Mouse (Mus musculus) layer of hippocampus, adult 8-10 months (tissue): ENCODE results near the gene Nfix. TPM values are rescaled to one million over a fixed set of nuclear protein-coding genes. Genes with fewer than 3 reads are reported as not detected.

Source experiments
- DNase-seq, 2 experiments: peaks; one replicate each; pipeline ENCODE4 v3.0.0; 2022; ENCODE audit warnings: low spot score in 2 of 2
- total RNA-seq, 4 experiments: library from RNA; stranded (reverse); gene quantifications; 2 replicates each; pipeline ENCODE4 v1.2.4; 2022

Nfix gene
- total RNA-seq, 4 experiments from 2014 or later, result 453 to 552 (median 494) TPM

- DNase-seq, result no peak
These were observed 147.0 kb downstream of the Nfix start for GRCm38 (mm10) chr8:84653092-84653631.

- no peak for DNase-seq
These were observed 149.9 kb downstream of the Nfix start for GRCm38 (mm10) chr8:84650213-84650612.

Other genes with a start within 250 kb of the Nfix start
- 10 to 100 TPM in 1 of 4 experiments, 1 to 10 TPM in 3; 7.0 to 10.2 (median 9.3) TPM for gene Ier2, start 137.5 kb downstream of the Nfix start, total RNA-seq
- 100 to 1,000 TPM in 2 of 4 experiments, 10 to 100 TPM in 2; 91.6 to 133 (median 103) TPM for gene Trmt1, start 114.0 kb downstream of the Nfix start, total RNA-seq
- 10 to 100 TPM; 86.2 to 91.2 (median 87.6) TPM for gene Nacc1, start 112.5 kb downstream of the Nfix start, total RNA-seq
- 1 to 10 TPM; 2.6 to 7.2 (median 4.8) TPM for gene Lyl1, start 98.9 kb downstream of the Nfix start, total RNA-seq
- gene G430095P16Rik, start 77.3 kb downstream of the Nfix start, total RNA-seq, result not detected
- gene Dand5, start 22.5 kb upstream of the Nfix start, total RNA-seq, result 10 to 100 TPM in 1 of 4 experiments, 1 to 10 TPM in 3; 8.4 to 10.5 (median 8.9) TPM
- gene Gadd45gip1, start 31.2 kb upstream of the Nfix start, total RNA-seq, result 10 to 100 TPM; 21.6 to 27.7 (median 23.3) TPM
- gene Rad23a, start 40.3 kb upstream of the Nfix start, total RNA-seq, result 10 to 100 TPM; 66.4 to 76.2 (median 70.5) TPM
- 100 to 1,000 TPM; 399 to 630 (median 506) TPM for gene Calr, start 46.6 kb upstream of the Nfix start, total RNA-seq
- 10 to 100 TPM; 47.2 to 54.8 (median 52.9) TPM for gene Farsa, start 56.6 kb upstream of the Nfix start, total RNA-seq
- gene Syce2, start 71.8 kb upstream of the Nfix start, total RNA-seq, result 10 to 100 TPM; 13.0 to 18.4 (median 14.5) TPM
- gene Gcdh, start 93.6 kb upstream of the Nfix start, total RNA-seq, result 10 to 100 TPM; 38.7 to 46.2 (median 40.4) TPM
- gene Klf1, start 101.6 kb upstream of the Nfix start, total RNA-seq, result under 1 TPM in 2 of 4 experiments, not detected in 2; 0.21 to 0.31 TPM
- 10 to 100 TPM in 2 of 4 experiments, 1 to 10 TPM in 2; 4.4 to 18.9 (median 9.2) TPM for gene Dnase2a, start 108.2 kb upstream of the Nfix start, total RNA-seq
- gene Mast1, start 137.0 kb upstream of the Nfix start, total RNA-seq, result 10 to 100 TPM; 77.3 to 83.2 (median 80.8) TPM
- gene Rtbdn, start 146.6 kb upstream of the Nfix start, total RNA-seq, result 1 to 10 TPM; 1.5 to 2.5 (median 1.7) TPM
- gene Gm49661, start 169.1 kb upstream of the Nfix start, total RNA-seq, result not detected
- 100 to 1,000 TPM; 328 to 367 (median 342) TPM for gene Prdx2, start 169.2 kb upstream of the Nfix start, total RNA-seq
- gene Rnaseh2a, start 169.4 kb upstream of the Nfix start, total RNA-seq, result 10 to 100 TPM; 36.2 to 46.2 (median 41.2) TPM
- gene Junb, start 178.4 kb upstream of the Nfix start, total RNA-seq, result 10 to 100 TPM; 61.1 to 79.5 (median 75.6) TPM
- 10 to 100 TPM; 10.9 to 11.6 (median 11.3) TPM for gene Hook2, start 190.3 kb upstream of the Nfix start, total RNA-seq
- gene Best2, start 214.2 kb upstream of the Nfix start, total RNA-seq, result not detected
- 100 to 1,000 TPM; 118 to 124 (median 122) TPM for gene Asna1, start 224.9 kb upstream of the Nfix start, total RNA-seq
- gene Trir, start 226.5 kb upstream of the Nfix start, total RNA-seq, result 100 to 1,000 TPM; 105 to 121 (median 116) TPM
- gene Tnpo2, start 236.6 kb upstream of the Nfix start, total RNA-seq, result 100 to 1,000 TPM; 146 to 188 (median 162) TPM